Mouse (Mus musculus): ENCODE measurements around the gene Mdga2.

GRCm38 (mm10) chr12:66702781-66703180 lies 519.6 kb downstream of the Mdga2 start:
- TF ChIP-seq CTCF (IDR thresholded peaks at IDR 0.05; ENCODE audit: borderline replicate concordance, insufficient read depth, low read depth, low read length) = no peak
- no peak for TF ChIP-seq POLR2A (IDR thresholded peaks at IDR 0.05; ENCODE audit: borderline replicate concordance, insufficient read depth, low read length)

Data from cerebellum, adult 2 months (tissue).